Mouse (Mus musculus): ENCODE measurements around the gene Lcmt2. TPM values are rescaled to one million over a fixed set of nuclear protein-coding genes. Genes with fewer than 3 reads are reported as not detected.

Lcmt2 gene
- polyA plus RNA-seq (2016; fragmentation: Nextera tagmentation; extraction: Ambion mirVana), result 22.3 and 24.7 TPM in 2 replicates

DNA sequence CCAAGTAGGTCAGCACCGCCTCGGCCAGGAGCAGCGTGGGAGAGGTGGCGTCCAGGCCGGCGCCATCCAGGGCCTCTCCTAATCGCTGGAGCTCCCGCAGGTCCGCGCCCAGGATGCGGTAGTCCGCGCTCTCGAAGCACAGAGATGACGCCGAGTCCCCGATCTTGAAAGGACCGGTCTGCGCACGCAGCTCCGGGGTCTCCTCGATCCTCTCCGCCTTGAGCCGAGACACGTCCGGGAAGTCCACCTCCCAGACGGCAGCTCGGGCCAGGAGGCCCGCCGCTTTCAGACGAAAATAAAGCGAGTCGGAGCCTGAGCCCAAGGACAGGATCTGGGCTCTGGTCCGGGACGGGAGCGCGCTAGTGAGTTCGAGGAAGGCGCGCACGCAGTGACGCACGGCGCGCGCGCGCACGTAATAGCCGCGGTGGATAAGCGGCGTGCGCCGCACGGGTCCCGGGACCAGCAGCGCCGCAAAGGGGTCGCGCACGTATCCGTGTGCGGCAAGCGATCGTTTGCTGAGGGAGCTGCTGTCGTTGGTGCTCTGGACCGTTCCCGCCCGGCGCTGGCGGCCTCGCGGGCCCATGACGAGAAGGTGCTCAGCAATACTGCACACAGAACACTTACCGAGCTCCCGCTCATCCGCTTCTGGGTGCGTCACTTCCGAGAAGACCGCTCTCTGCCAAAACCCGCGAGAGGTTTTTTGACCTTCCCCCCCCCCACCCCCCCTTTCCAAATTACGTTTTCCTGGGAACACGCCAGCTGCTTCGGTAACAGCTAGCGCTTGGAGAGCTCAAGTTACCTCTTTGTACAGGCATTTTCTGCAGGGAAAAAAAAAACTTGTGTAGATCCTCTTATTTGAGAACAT, at the start of gene Lcmt2, which contains the start of gene Adal:
TSS of gene Lcmt2 (minus strand) at position 636 of the 865 bp plus-strand sequence.
TSS of gene Adal (plus strand) at position 411 of the 865 bp plus-strand sequence.
- H3K4me2 ChIP-seq (replicated peaks), result peak within 1 kb of the TSS; percentile 89
- ATAC-seq (ENCODE audit: low FRiP score), result peak; percentile 96
- WGBS, result under 1% methylated on average over 84 of the region's 87 CpGs

DNA sequence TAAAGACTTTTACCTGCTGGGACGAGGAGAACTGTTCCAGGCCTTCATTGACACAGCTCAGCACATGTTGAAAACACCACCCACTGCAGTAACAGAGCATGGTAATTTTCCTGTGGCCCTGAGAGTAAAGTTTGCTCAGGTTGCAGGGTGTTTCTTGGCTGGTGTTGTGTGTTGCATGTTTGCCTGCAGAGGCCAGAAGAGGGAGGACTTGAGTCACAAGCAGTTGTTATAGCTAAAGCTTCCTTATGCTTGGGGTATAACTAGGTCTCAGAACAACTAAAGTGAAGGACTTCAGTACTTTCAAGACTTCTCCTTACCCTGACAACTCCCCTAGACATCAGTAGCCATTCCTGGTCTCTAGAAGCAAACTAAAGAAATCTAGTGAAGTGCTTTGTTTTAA, 48.1 kb upstream of the Lcmt2 start:
- Histone ChIP-seq H3K27ac (no peak overlapping the region), H3K4me1 (no peaks in the 10 kb centered on the region), H3K9ac (no peak overlapping the region), H3K36me3 (peaks cover 87% of the 10 kb centered on the region), H3K4me3 (no peak overlapping the region), H3K9me3 (replicated peaks) (no peaks in the 10 kb centered on the region), H3K27me3 (no peaks in the 10 kb centered on the region), H3K4me2 (replicated peaks) (no peak overlapping the region)
- ATAC-seq (ENCODE audit: low FRiP score), result no peak
- 88% methylated on average over 1 of the region's 1 CpGs for WGBS

More for the DNA sequence above, at the start of gene Lcmt2, which contains the start of gene Adal:
- Histone ChIP-seq H3K27ac (peak within 1 kb of the TSS; percentile 97), H3K4me3 (peak within 1 kb of the TSS; percentile 69), H3K27me3 (no peaks in the 10 kb centered on the region), H3K4me1 (peaks cover 27% of the 10 kb centered on the region), H3K9ac (peak within 1 kb of the TSS; percentile 91), H3K9me3 (replicated peaks) (no peaks in the 10 kb centered on the region), H3K36me3 (peaks cover 25% of the 10 kb centered on the region)

- no peak for ATAC-seq (ENCODE audit: low FRiP score)
- Histone ChIP-seq H3K4me3 (no peak overlapping the region), H3K27me3 (no peaks in the 10 kb centered on the region), H3K4me1 (no peaks in the 10 kb centered on the region), H3K9ac (no peak overlapping the region), H3K4me2 (replicated peaks) (no peak overlapping the region), H3K27ac (no peak overlapping the region), H3K9me3 (replicated peaks) (no peaks in the 10 kb centered on the region), H3K36me3 (peaks cover 68% of the 10 kb centered on the region)
- WGBS, result 96% methylated on average over 7 of the region's 7 CpGs
These were observed 43.7 kb upstream of the Lcmt2 start for GRCm38 (mm10) chr2:121184142-121184541.

- no peak for ATAC-seq (ENCODE audit: low FRiP score)
- peaks cover 68% of the 10 kb centered on the region for H3K36me3 ChIP-seq
- no peaks in the 10 kb centered on the region for H3K4me1 ChIP-seq
- no peaks in the 10 kb centered on the region for H3K9me3 ChIP-seq (replicated peaks)
- H3K4me2 ChIP-seq (replicated peaks), result no peak overlapping the region
- H3K27me3 ChIP-seq, result no peaks in the 10 kb centered on the region
- H3K27ac ChIP-seq, result no peak overlapping the region
- WGBS, result 90% methylated on average over 5 of the region's 5 CpGs
- H3K9ac ChIP-seq, result no peak overlapping the region
- no peak overlapping the region for H3K4me3 ChIP-seq
These were observed 43.0 kb upstream of the Lcmt2 start for GRCm38 (mm10) chr2:121183431-121183830.

GRCm38 (mm10) chr2:121178828-121179479, 38.5 kb upstream of the Lcmt2 start:
- no peaks in the 10 kb centered on the region for H3K9me3 ChIP-seq (replicated peaks)
- peaks cover 73% of the 10 kb centered on the region for H3K36me3 ChIP-seq
- H3K4me1 ChIP-seq, result no peaks in the 10 kb centered on the region
- ATAC-seq (ENCODE audit: low FRiP score), result no peak
- H3K4me2 ChIP-seq (replicated peaks), result no peak overlapping the region
- H3K27ac ChIP-seq, result no peak overlapping the region
- no peak overlapping the region for H3K4me3 ChIP-seq
- H3K27me3 ChIP-seq, result no peaks in the 10 kb centered on the region
- H3K9ac ChIP-seq, result no peak overlapping the region
- 97% methylated on average over 3 of the region's 3 CpGs for WGBS

DNA sequence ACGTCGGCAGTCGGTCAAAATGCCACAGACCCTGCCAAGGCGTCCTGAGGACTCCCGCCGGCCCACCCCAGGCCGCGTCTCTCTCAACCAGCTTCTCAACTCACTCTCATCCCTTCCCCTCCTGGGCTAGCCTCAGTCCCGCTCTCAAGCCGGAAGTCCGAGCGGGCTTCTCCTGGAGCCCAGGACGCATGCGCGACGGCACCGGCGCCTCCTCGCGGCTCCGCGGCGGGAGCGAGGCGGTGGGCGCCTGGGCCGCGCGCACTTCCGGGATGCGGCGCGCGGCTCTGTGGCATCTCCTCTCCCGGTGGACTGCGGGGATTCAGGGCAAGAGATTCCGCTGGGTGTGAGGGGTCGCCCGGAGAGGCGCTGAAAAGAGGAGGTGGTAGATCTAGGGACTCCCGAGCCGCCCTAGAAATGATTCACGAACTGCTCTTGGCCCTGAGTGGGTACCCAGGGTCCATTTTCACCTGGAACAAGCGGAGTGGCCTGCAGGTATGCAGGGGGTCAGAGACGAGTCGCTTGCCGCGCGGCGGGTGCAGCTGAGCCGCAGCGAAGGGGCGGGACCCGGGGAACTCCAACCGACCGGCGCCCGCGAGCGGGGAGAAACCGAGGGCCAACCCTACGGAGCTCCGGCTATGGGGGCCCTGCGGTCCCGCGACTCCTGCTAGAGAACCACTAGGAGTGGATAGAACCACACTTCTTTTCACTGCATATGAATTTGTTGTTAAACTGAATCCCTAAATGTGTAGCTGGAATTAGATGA, 30.7 kb upstream of the Lcmt2 start, which contains the start of gene Zscan29:
TSS of gene Zscan29 (minus strand) at position 146 of the 763 bp plus-strand sequence.
- Histone ChIP-seq H3K9me3 (replicated peaks) (no peaks in the 10 kb centered on the region), H3K4me1 (peaks cover 24% of the 10 kb centered on the region), H3K36me3 (peaks cover 36% of the 10 kb centered on the region), H3K9ac (peak within 1 kb of the TSS; percentile 90), H3K4me2 (replicated peaks) (peak within 1 kb of the TSS; percentile 74), H3K27me3 (no peaks in the 10 kb centered on the region), H3K4me3 (peak within 1 kb of the TSS; percentile 83), H3K27ac (peak within 1 kb of the TSS; percentile 88)
- WGBS, result under 1% methylated on average over 66 of the region's 66 CpGs
- ATAC-seq (ENCODE audit: low FRiP score), result peak; percentile 96

DNA sequence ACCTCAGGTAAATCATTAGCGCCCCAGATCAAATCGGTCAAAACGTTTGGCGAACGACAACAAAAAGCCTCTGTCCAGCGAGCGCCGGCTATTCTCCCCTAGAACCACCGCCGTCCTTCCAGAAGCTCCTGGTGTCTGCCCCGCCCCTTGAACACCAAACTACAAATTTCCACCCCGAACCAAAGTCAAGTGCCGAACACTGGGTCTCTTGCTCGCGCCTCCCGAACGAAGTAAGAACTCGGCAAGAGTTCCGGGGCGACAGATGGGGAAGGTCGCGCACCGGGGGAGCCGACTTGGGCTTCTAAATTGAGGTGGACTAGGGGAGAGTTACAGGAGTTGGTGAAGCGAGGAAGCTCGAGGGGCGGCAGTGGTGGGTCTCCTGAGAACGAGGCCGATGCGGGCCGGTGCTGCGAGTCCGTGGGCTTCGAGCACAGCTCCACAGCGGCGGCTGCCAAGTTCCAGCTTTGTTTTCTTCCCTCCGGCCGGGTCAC, 30.1 kb upstream of the Lcmt2 start, which contains the start of gene Tubgcp4:
TSS of gene Tubgcp4 (plus strand) at position 174 of the 491 bp plus-strand sequence.
- under 1% methylated on average over 38 of the region's 38 CpGs for WGBS
- peak within 1 kb of the TSS; percentile 83 for H3K4me3 ChIP-seq
- peak within 1 kb of the TSS; percentile 74 for H3K4me2 ChIP-seq (replicated peaks)
- peaks cover 24% of the 10 kb centered on the region for H3K4me1 ChIP-seq
- H3K27ac ChIP-seq, result peak within 1 kb of the TSS; percentile 88
- H3K9me3 ChIP-seq (replicated peaks), result no peaks in the 10 kb centered on the region
- ATAC-seq (ENCODE audit: low FRiP score), result peak; percentile 66
- peak within 1 kb of the TSS; percentile 90 for H3K9ac ChIP-seq
- no peaks in the 10 kb centered on the region for H3K27me3 ChIP-seq
- H3K36me3 ChIP-seq, result peaks cover 34% of the 10 kb centered on the region

GRCm38 (mm10) chr2:121169902-121170301, 29.4 kb upstream of the Lcmt2 start:
- no peaks in the 10 kb centered on the region for H3K9me3 ChIP-seq (replicated peaks)
- 6% methylated on average over 9 of the region's 9 CpGs for WGBS
- no peak overlapping the region for H3K27ac ChIP-seq
- H3K4me1 ChIP-seq, result peaks cover 24% of the 10 kb centered on the region
- ATAC-seq (ENCODE audit: low FRiP score), result no peak
- H3K9ac ChIP-seq, result peak overlapping the region; percentile 90
- H3K36me3 ChIP-seq, result peaks cover 28% of the 10 kb centered on the region
- peak overlapping the region; percentile 83 for H3K4me3 ChIP-seq
- H3K4me2 ChIP-seq (replicated peaks), result peak overlapping the region; percentile 74
- no peaks in the 10 kb centered on the region for H3K27me3 ChIP-seq

GRCm38 (mm10) chr2:121169173-121169572, 28.7 kb upstream of the Lcmt2 start:
- no peaks in the 10 kb centered on the region for H3K9me3 ChIP-seq (replicated peaks)
- peak overlapping the region; percentile 83 for H3K4me3 ChIP-seq
- 63% methylated on average over 4 of the region's 4 CpGs for WGBS

GRCm38 (mm10) chr2:121153100-121153499, 12.6 kb upstream of the Lcmt2 start:
- Histone ChIP-seq H3K9me3 (replicated peaks) (no peaks in the 10 kb centered on the region), H3K27ac (no peak overlapping the region), H3K4me2 (replicated peaks) (no peak overlapping the region), H3K36me3 (peaks cover 43% of the 10 kb centered on the region), H3K4me1 (no peaks in the 10 kb centered on the region), H3K9ac (no peak overlapping the region), H3K27me3 (no peaks in the 10 kb centered on the region), H3K4me3 (no peak overlapping the region)
- 91% methylated on average over 3 of the region's 3 CpGs for WGBS
- no peak for ATAC-seq (ENCODE audit: low FRiP score)

More at GRCm38 (mm10) chr2:121169173-121169572, 28.7 kb upstream of the Lcmt2 start:
- peak overlapping the region; percentile 74 for H3K4me2 ChIP-seq (replicated peaks)
- H3K4me1 ChIP-seq, result peaks cover 24% of the 10 kb centered on the region
- no peak for ATAC-seq (ENCODE audit: low FRiP score)
- no peak overlapping the region for H3K27ac ChIP-seq
- peaks cover 26% of the 10 kb centered on the region for H3K36me3 ChIP-seq
- no peaks in the 10 kb centered on the region for H3K27me3 ChIP-seq
- H3K9ac ChIP-seq, result 0 out of 2 replicates have a peak overlapping the region, but pooled peaks have one; percentile 90

DNA sequence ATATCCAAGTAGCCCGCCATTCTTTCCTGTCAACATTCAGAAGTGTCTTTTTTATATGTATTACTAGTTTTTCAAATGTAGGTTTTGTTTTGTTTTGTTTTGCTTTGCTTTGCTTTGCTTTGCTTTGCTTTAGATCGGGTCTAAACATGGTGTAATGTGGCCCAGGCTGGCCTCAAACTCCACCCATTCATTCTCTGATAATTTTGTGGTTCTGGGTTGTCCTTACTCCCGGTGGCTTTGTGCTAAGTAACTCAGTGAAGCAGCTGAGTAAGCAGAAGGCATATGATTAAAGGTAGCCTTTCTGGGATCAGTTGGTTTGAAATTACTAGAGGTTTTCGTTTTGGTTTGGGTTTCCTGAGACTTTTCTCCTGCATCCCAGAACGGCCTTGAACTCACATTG, 9.2 kb upstream of the Lcmt2 start:
- peaks cover 34% of the 10 kb centered on the region for H3K36me3 ChIP-seq
- H3K27me3 ChIP-seq, result no peaks in the 10 kb centered on the region
- WGBS, result 86% methylated on average over 5 of the region's 5 CpGs
- H3K4me2 ChIP-seq (replicated peaks), result no peak overlapping the region
- no peak overlapping the region for H3K9ac ChIP-seq
- H3K9me3 ChIP-seq (replicated peaks), result no peaks in the 10 kb centered on the region
- no peak overlapping the region for H3K4me3 ChIP-seq
- no peak overlapping the region for H3K27ac ChIP-seq
- ATAC-seq (ENCODE audit: low FRiP score), result no peak
- H3K4me1 ChIP-seq, result no peaks in the 10 kb centered on the region
